Mouse (Mus musculus): ENCODE results near the gene Lpcat3. TPM values are rescaled to one million over a fixed set of nuclear protein-coding genes. Genes with fewer than 3 reads are reported as not detected.

The Lpcat3 gene
- total RNA-seq, 2 experiments from 2014 or later: 28.2 to 41.3 TPM

- DNase-seq: no peak
Measured at GRCm38 (mm10) chr6:124704417-124704816, 41.6 kb downstream of the Lpcat3 start.

DNA sequence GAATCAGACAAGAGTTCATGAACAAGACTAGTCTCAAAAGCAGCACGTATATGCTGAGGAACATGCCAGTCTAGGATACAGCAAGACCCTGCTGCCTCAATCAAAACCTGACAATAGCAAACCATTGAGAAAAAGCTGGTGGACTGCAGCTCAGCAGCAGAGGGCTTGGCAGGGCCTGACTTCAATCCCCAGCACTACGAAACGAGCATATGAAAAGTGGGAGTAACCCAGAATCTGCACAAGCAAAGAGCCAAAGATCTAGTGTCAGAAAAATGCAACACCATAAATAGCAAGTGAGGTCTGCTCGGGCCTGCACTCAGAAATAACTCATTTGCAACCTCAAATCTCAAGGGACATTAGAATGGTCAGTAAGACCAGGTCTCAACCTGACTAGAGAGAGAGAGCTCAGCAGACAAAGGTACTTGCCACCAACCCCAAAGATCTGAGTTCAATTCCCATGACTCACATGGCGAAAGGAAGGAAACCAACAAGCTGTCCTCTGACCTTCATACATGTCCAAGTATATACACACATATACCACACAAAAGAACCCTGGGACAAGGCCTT lies 43.3 kb downstream of the Lpcat3 start:
- no peak for DNase-seq

DNA sequence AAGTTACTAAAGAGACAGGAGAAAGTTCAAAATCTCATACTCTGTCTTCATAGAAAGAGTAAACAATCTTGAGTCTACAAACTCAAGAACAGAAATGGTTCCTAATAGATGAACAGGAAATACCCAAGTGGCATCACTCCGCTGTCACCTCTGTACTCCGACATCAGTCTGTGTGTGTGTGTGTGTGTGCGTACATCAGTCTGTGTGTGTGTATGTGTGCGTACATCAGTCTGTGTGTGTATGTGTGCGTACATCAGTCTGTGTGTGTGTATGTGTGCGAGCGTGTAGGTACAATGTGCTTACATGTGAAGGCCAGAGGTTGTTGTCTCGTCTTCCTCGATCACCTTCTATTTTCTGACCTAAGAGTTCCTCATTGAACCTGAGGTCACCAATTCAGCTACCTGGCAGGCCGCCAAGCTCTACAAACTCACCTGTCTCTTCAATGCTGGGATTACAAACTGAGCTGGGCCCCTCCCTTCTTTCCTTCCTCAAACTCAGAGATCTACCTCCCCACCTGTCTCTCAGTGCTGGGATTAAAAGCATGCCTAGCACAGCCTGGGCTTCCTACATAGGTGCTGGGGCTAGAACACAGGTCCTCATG lies 45.6 kb downstream of the Lpcat3 start:
- no peak for DNase-seq

- DNase-seq: peak; percentile 98
Measured at GRCm38 (mm10) chr6:124711824-124712782, 49.3 kb downstream of the Lpcat3 start, which contains the start of the genes Emg1 and Phb2. Gene Emg1 (minus strand): TSS chr6:124712178. Gene Phb2 (plus strand): TSS chr6:124712336.

GRCm38 (mm10) chr6:124712918-124713317 lies 50.1 kb downstream of the Lpcat3 start:
- DNase-seq: no peak

DNA sequence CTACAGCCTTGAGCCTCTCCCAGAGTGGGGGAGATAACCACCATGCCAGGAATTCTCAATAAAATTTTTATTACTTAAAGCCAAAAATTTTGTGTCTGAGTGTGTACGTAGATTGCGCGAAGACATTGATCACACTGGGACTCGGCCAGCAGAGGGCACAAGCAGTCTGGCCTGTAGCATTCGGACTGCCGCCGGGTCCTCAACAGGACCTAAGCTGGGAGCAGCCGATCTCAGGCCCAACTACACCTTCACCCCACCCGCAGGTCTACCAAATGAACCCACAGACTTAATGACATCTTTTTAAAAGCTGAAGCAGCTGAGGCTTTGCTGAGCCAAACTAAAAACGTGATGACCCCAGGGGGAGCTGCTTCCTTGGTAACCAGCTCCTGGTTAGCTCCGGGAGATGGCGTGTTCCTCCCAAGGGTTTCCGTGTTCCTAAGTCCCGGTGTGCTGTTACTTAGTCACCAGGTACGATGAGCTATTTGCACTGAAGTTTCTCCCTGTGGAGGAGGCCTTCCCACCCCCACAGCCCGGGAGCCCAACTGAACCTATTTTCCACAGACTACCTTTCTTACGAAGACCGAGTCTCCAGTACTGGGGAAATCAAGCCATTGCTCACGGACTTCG lies 54.1 kb downstream of the Lpcat3 start:
- DNase-seq: no peak

DNA sequence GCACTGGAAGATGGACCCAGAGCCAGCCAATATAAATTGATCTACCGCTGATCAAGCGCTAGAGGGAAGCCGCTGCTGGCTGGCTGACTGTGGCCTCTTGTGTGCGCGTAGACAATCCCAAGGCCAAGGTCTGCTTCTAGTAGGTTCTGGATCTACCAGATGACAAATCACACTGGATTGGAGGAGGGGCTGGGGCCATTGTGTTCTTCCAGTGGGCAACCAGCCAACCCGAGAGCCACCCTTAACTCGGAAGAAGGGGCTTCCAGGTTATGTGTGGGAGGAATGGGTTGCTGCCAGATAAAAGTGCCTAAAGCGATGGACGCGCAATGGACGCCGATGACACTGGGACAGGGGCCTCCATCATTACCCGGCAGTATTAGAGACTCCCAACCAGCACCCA lies 55.1 kb downstream of the Lpcat3 start:
- DNase-seq: no peak

- DNase-seq: no peak
Measured at GRCm38 (mm10) chr6:124718703-124719102, 55.9 kb downstream of the Lpcat3 start.

DNA sequence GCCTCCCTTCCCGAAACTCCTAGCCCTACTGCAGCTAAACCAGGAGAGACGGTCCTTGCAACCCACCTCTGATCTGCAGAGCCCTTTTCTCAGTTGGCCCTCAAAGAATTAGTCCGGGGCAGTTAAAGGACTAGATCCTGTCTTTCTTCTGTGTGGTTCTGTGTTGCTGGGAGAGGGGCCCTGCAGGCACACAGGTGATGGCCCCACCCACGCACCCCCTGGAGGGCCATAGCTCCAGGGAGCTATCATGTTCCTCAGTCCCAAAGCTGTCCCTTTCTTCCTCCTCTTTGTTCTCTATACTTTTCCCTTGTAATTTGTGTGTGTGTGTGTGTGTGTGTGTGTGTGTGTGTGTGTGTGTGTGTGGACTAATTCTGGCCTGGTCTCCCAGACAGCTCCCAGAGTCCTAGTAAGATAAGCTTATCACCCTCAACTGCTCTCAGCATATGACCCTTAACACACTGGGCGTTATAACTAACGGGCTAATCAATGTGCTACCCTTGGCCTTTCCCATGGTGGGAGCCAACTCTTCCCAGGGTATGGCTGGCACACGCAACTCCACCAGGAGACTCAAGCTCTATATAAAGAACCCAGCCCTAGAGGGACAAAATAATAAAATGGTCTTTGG lies 56.6 kb downstream of the Lpcat3 start:
- DNase-seq: no peak

GRCm38 (mm10) chr6:124720904-124721303 lies 58.1 kb downstream of the Lpcat3 start:
- DNase-seq: no peak

GRCm38 (mm10) chr6:124722876-124723473 lies 60.1 kb downstream of the Lpcat3 start:
- DNase-seq: no peak

DNA sequence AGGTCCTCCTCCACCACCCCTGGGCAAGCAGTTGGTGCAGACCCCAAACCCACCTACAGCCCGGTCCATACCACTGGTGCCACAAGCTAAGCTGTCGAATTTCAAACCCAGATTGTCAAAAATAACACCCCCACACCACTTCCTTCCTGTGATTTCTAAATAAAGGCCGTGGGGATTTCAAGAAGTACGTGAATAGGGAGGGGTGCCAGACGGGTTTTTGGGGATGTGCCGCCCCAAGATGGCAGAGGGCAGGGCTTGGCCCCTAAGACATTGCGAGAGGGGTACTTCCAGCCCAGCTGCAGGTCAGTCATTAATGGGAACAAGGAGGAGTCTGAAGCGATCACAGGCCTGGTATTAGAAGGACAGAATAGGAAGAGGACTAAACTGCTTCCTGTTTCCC lies 60.7 kb downstream of the Lpcat3 start:
- no peak for DNase-seq

- no peak for DNase-seq
Measured at GRCm38 (mm10) chr6:124724472-124724871, 61.6 kb downstream of the Lpcat3 start.

DNA sequence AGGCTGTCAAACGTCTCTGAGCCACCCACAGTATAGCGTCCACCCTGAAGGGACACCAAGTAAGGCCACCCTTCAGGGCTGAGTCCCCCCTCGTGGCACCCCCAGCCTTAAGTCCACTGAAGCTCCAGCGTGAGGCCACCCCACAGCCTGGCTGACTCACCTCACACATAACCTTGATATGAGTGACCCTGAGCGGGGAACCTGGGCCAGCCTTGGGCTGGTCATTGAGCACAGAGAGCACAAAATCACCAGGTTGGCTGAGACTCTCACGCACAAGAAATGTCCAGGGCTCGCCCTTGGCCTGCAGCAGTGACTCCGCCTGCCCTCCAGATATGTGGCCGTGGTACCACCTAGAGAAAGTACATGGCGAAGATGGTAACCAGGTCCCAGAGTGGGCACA lies 65.8 kb downstream of the Lpcat3 start:
- no peak for DNase-seq

DNA sequence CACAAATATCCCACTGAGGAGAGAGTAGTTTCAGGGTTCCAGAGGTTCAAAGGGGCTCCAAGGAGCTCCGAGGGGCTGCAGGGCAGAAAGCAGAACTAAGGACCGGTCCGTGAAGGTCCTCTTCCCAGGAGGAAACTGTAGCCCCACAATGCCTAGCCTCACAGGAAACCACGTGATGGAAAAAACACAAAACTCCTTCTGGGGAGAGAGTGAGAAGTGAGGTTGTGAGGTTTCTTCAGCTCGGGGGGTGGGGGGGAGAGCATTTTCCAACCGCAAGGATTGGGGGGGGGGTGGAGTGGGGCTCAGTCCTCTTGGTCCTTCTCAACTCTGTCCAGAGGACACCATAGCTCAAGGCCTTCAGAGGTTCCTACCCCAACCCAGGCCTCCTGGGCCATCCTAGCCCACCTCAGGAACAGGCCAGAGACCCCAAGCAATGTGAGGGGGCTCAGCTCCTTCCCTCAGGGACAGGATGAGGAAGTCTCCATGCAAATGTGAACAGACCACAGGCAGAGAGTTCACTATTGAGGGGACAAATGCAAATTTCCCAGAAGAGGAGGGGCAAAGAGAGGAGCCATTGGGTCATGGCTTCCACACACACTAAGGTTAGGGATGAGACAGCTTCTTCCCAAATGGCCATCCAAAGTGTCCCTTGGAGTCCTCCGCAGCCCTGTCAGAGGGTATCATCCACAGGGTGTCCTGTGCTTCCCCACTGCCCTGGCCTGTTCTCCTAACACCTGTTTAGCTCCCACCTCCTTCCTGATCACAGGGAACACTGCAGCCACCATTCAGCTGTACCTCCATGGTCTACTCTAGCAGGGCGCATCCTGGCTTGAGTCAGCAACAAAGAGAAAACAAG lies 67.3 kb downstream of the Lpcat3 start:
- no peak for DNase-seq

GRCm38 (mm10) chr6:124731038-124731437 lies 68.2 kb downstream of the Lpcat3 start:
- DNase-seq: no peak

GRCm38 (mm10) chr6:124732476-124733370 lies 69.9 kb downstream of the Lpcat3 start:
- no peak for DNase-seq

DNA sequence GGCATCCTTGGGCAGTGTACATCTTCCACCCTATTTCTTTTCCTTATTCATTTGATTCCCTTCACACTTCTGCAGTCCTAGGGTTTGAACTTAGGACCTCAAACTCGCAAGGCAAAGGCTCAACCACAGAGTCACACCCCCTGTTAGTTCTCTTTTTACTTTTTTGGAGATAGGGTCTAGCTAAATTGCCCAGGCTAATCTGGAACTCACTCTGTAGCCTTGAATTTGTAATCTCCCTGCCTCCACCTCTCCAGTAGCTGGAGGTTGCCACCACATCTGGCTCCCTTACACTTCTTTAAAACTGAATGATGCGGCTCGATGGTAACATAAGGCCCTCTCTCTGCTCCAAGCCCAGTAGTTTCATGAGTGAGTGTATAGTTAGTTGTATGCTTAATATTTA lies 71.6 kb downstream of the Lpcat3 start:
- no peak for DNase-seq

- no peak for DNase-seq
Measured at GRCm38 (mm10) chr6:124737040-124737439, 74.2 kb downstream of the Lpcat3 start.

Data from gastrocnemius, postnatal 10 days (tissue).